Mouse (Mus musculus): ENCODE results near the gene Slc4a10. TPM values are rescaled to one million over a fixed set of nuclear protein-coding genes. Genes with fewer than 3 reads are reported as not detected.
A peak's percentile ranks its signal among the peaks of the same experiment; 100 is the strongest.
"Not testable (repeated sequence)": the region's sequence is repeated elsewhere in the genome, so short reads cannot be mapped to it uniquely, and the experiment has no call there.

Gene Slc4a10
- polyA plus RNA-seq (2015; fragmentation: Nextera tagmentation; extraction: Ambion mirVana): 0.65 and 0.94 TPM in 2 replicates

GRCm38 (mm10) chr2:62046421-62046845, at the start of gene Slc4a10:
Gene Slc4a10 (plus strand): TSS chr2:62046462.
- no peak for ATAC-seq
- peak within 1 kb of the TSS; percentile 59 for H3K4me2 ChIP-seq (ENCODE audit: low read depth, low read length)
- peak within 1 kb of the TSS; percentile 46 for H3K4me3 ChIP-seq (ENCODE audit: low read length)
- H3K9me3 ChIP-seq (ENCODE audit: control insufficient read depth, low read length): no peaks in the 10 kb centered on the region
- no peaks in the 10 kb centered on the region for H3K27me3 ChIP-seq (replicated peaks; ENCODE audit: control insufficient read depth, insufficient read depth, low read length)
- H3K9ac ChIP-seq (ENCODE audit: low read depth, low read length): peak within 1 kb of the TSS; percentile 60
- no peak within 1 kb of the TSS for H3K27ac ChIP-seq (ENCODE audit: low read length)
- 17% methylated on average over 10 of the region's 10 CpGs for WGBS
- 0 out of 2 replicates have a peak, but pooled peaks cover 3% of the 10 kb centered on the region for H3K4me1 ChIP-seq (ENCODE audit: control insufficient read depth, insufficient read depth, low read length)
- H3K36me3 ChIP-seq (ENCODE audit: control insufficient read depth, insufficient read depth, low read length): no peaks in the 10 kb centered on the region

- WGBS: 89% methylated on average over 6 of the region's 6 CpGs
- not testable (repeated sequence) for H3K4me2 ChIP-seq (ENCODE audit: low read depth, low read length); ATAC-seq; H3K36me3 ChIP-seq (ENCODE audit: control insufficient read depth, insufficient read depth, low read length); H3K9me3 ChIP-seq (ENCODE audit: control insufficient read depth, low read length); H3K4me1 ChIP-seq (ENCODE audit: control insufficient read depth, insufficient read depth, low read length); H3K27me3 ChIP-seq (replicated peaks; ENCODE audit: control insufficient read depth, insufficient read depth, low read length); H3K27ac ChIP-seq (ENCODE audit: low read length); H3K4me3 ChIP-seq (ENCODE audit: low read length); H3K9ac ChIP-seq (ENCODE audit: low read depth, low read length)
Measured at GRCm38 (mm10) chr2:62001251-62001650, 45.0 kb upstream of the Slc4a10 start.

- no peaks in the 10 kb centered on the region for H3K4me1 ChIP-seq (ENCODE audit: control insufficient read depth, insufficient read depth, low read length)
- H3K27me3 ChIP-seq (replicated peaks; ENCODE audit: control insufficient read depth, insufficient read depth, low read length): no peaks in the 10 kb centered on the region
- WGBS: 66% methylated on average over 3 of the region's 3 CpGs
- H3K27ac ChIP-seq (ENCODE audit: low read length): no peak overlapping the region
- no peak overlapping the region for H3K4me2 ChIP-seq (ENCODE audit: low read depth, low read length)
- H3K4me3 ChIP-seq (ENCODE audit: low read length): no peak overlapping the region
- no peaks in the 10 kb centered on the region for H3K36me3 ChIP-seq (ENCODE audit: control insufficient read depth, insufficient read depth, low read length)
- ATAC-seq: no peak
- no peak overlapping the region for H3K9ac ChIP-seq (ENCODE audit: low read depth, low read length)
- H3K9me3 ChIP-seq (ENCODE audit: control insufficient read depth, low read length): no peaks in the 10 kb centered on the region
Measured at GRCm38 (mm10) chr2:62018209-62018608, 28.1 kb upstream of the Slc4a10 start.

GRCm38 (mm10) chr2:62046861-62047503, 720 bp downstream of the Slc4a10 start:
- H3K9me3 ChIP-seq (ENCODE audit: control insufficient read depth, low read length): no peaks in the 10 kb centered on the region
- WGBS: 11% methylated on average over 10 of the region's 10 CpGs

GRCm38 (mm10) chr2:62047504-62048005, 1.3 kb downstream of the Slc4a10 start:
- Histone ChIP-seq H3K36me3 (ENCODE audit: control insufficient read depth, insufficient read depth, low read length) (no peaks in the 10 kb centered on the region), H3K9ac (ENCODE audit: low read depth, low read length) (peak overlapping the region; percentile 60), H3K27ac (ENCODE audit: low read length) (no peak overlapping the region), H3K4me3 (ENCODE audit: low read length) (peak overlapping the region; percentile 46), H3K4me2 (ENCODE audit: low read depth, low read length) (peak overlapping the region; percentile 59), H3K4me1 (ENCODE audit: control insufficient read depth, insufficient read depth, low read length) (0 out of 2 replicates have a peak, but pooled peaks cover 3% of the 10 kb centered on the region), H3K27me3 (replicated peaks; ENCODE audit: control insufficient read depth, insufficient read depth, low read length) (no peaks in the 10 kb centered on the region), H3K9me3 (ENCODE audit: control insufficient read depth, low read length) (no peaks in the 10 kb centered on the region)
- 1% methylated on average over 14 of the region's 14 CpGs for WGBS
- ATAC-seq: peak; percentile 56

More at GRCm38 (mm10) chr2:62046861-62047503, 720 bp downstream of the Slc4a10 start:
- H3K4me3 ChIP-seq (ENCODE audit: low read length): peak overlapping the region; percentile 46
- no peaks in the 10 kb centered on the region for H3K36me3 ChIP-seq (ENCODE audit: control insufficient read depth, insufficient read depth, low read length)
- peak overlapping the region; percentile 59 for H3K4me2 ChIP-seq (ENCODE audit: low read depth, low read length)
- no peak for ATAC-seq
- peak overlapping the region; percentile 60 for H3K9ac ChIP-seq (ENCODE audit: low read depth, low read length)
- H3K27me3 ChIP-seq (replicated peaks; ENCODE audit: control insufficient read depth, insufficient read depth, low read length): no peaks in the 10 kb centered on the region
- H3K4me1 ChIP-seq (ENCODE audit: control insufficient read depth, insufficient read depth, low read length): 0 out of 2 replicates have a peak, but pooled peaks cover 3% of the 10 kb centered on the region
- no peak overlapping the region for H3K27ac ChIP-seq (ENCODE audit: low read length)

GRCm38 (mm10) chr2:62048116-62048515, 1.9 kb downstream of the Slc4a10 start:
- WGBS: 11% methylated on average over 3 of the region's 3 CpGs

GRCm38 (mm10) chr2:62076512-62076911, 30.2 kb downstream of the Slc4a10 start:
- H3K4me3 ChIP-seq (ENCODE audit: low read length): no peak overlapping the region

More at GRCm38 (mm10) chr2:62048116-62048515, 1.9 kb downstream of the Slc4a10 start:
- H3K27me3 ChIP-seq (replicated peaks; ENCODE audit: control insufficient read depth, insufficient read depth, low read length): no peaks in the 10 kb centered on the region
- H3K4me3 ChIP-seq (ENCODE audit: low read length): peak overlapping the region; percentile 46; the same call in 1 of the 2 replicates
- no peaks in the 10 kb centered on the region for H3K9me3 ChIP-seq (ENCODE audit: control insufficient read depth, low read length)
- H3K4me1 ChIP-seq (ENCODE audit: control insufficient read depth, insufficient read depth, low read length): 0 out of 2 replicates have a peak, but pooled peaks cover 3% of the 10 kb centered on the region
- no peak for ATAC-seq
- H3K9ac ChIP-seq (ENCODE audit: low read depth, low read length): no peak overlapping the region
- H3K36me3 ChIP-seq (ENCODE audit: control insufficient read depth, insufficient read depth, low read length): no peaks in the 10 kb centered on the region
- H3K27ac ChIP-seq (ENCODE audit: low read length): no peak overlapping the region
- H3K4me2 ChIP-seq (ENCODE audit: low read depth, low read length): peak overlapping the region; percentile 59; the same call in 1 of the 2 replicates

GRCm38 (mm10) chr2:62087566-62087965, 41.3 kb downstream of the Slc4a10 start:
- Histone ChIP-seq H3K4me1 (ENCODE audit: control insufficient read depth, insufficient read depth, low read length) (no peaks in the 10 kb centered on the region), H3K9me3 (ENCODE audit: control insufficient read depth, low read length) (no peaks in the 10 kb centered on the region), H3K27ac (ENCODE audit: low read length) (no peak overlapping the region), H3K4me3 (ENCODE audit: low read length) (no peak overlapping the region), H3K9ac (ENCODE audit: low read depth, low read length) (no peak overlapping the region), H3K27me3 (replicated peaks; ENCODE audit: control insufficient read depth, insufficient read depth, low read length) (no peaks in the 10 kb centered on the region), H3K36me3 (ENCODE audit: control insufficient read depth, insufficient read depth, low read length) (no peaks in the 10 kb centered on the region), H3K4me2 (ENCODE audit: low read depth, low read length) (no peak overlapping the region)
- WGBS: 64% methylated on average over 3 of the region's 3 CpGs
- ATAC-seq: no peak

More at GRCm38 (mm10) chr2:62076512-62076911, 30.2 kb downstream of the Slc4a10 start:
- Histone ChIP-seq H3K27me3 (replicated peaks; ENCODE audit: control insufficient read depth, insufficient read depth, low read length) (no peaks in the 10 kb centered on the region), H3K4me2 (ENCODE audit: low read depth, low read length) (no peak overlapping the region), H3K9ac (ENCODE audit: low read depth, low read length) (no peak overlapping the region), H3K9me3 (ENCODE audit: control insufficient read depth, low read length) (no peaks in the 10 kb centered on the region), H3K4me1 (ENCODE audit: control insufficient read depth, insufficient read depth, low read length) (no peaks in the 10 kb centered on the region), H3K36me3 (ENCODE audit: control insufficient read depth, insufficient read depth, low read length) (no peaks in the 10 kb centered on the region), H3K27ac (ENCODE audit: low read length) (no peak overlapping the region)
- ATAC-seq: no peak

- no peak overlapping the region for H3K9ac ChIP-seq (ENCODE audit: low read depth, low read length)
- H3K9me3 ChIP-seq (ENCODE audit: control insufficient read depth, low read length): no peaks in the 10 kb centered on the region
- no peak for ATAC-seq
- WGBS: 80% methylated on average over 8 of the region's 8 CpGs
- no peak overlapping the region for H3K4me2 ChIP-seq (ENCODE audit: low read depth, low read length)
- H3K27ac ChIP-seq (ENCODE audit: low read length): no peak overlapping the region
- no peaks in the 10 kb centered on the region for H3K36me3 ChIP-seq (ENCODE audit: control insufficient read depth, insufficient read depth, low read length)
- no peaks in the 10 kb centered on the region for H3K4me1 ChIP-seq (ENCODE audit: control insufficient read depth, insufficient read depth, low read length)
- H3K4me3 ChIP-seq (ENCODE audit: low read length): no peak overlapping the region
- H3K27me3 ChIP-seq (replicated peaks; ENCODE audit: control insufficient read depth, insufficient read depth, low read length): no peaks in the 10 kb centered on the region
Measured at GRCm38 (mm10) chr2:62088715-62089114, 42.5 kb downstream of the Slc4a10 start.
